Mouse (Mus musculus) layer of hippocampus, postnatal 25 days (tissue): ENCODE results near the gene Cyren. TPM values are rescaled to one million over a fixed set of nuclear protein-coding genes. Genes with fewer than 3 reads are reported as not detected.

ENCODE experiments used
- DNase-seq, 2 experiments: peaks; one replicate each; pipeline ENCODE4 v3.0.0; 2022; ENCODE audit warnings: mixed read lengths in 2 of 2, low spot score in 1 of 2; ENCODE audit errors: extremely low spot score in 1 of 2
- total RNA-seq, 2 experiments: library from RNA; stranded (reverse); gene quantifications; 2 replicates each; pipeline ENCODE4 v1.2.3; 2021

Cyren gene
- total RNA-seq, 2 experiments from 2014 or later: 4.8 TPM

DNA sequence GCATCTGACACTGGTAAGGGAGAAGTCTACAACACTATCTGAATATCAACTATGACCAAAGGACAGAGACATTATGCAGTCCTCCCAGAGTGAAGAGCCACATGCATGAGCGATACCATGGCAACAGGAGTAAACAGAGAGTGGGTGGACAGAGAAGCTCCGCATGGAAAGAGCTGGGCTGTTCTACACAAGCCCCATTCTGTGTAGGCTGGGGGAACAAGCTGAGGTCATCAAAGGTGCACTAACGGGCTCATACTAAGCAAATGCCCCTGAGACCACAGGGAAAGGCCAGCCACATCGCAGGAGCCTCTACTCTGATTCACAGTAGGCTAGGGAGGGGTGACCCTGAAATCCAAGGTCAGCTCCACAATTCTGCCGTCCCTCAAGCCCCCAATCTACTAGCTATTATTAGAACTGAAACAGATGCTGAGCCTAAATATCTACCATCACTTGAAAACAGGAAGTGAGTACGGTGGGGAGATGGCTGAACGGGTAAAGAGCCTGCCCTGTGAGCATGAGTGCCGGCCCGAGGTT, 24.1 kb upstream of the Cyren start:
- DNase-seq: no peak

GRCm38 (mm10) chr6:34900990-34901389, 23.1 kb upstream of the Cyren start:
- DNase-seq: no peak

- DNase-seq: no peak
Observed at GRCm38 (mm10) chr6:34899127-34899526, 21.3 kb upstream of the Cyren start.

DNA sequence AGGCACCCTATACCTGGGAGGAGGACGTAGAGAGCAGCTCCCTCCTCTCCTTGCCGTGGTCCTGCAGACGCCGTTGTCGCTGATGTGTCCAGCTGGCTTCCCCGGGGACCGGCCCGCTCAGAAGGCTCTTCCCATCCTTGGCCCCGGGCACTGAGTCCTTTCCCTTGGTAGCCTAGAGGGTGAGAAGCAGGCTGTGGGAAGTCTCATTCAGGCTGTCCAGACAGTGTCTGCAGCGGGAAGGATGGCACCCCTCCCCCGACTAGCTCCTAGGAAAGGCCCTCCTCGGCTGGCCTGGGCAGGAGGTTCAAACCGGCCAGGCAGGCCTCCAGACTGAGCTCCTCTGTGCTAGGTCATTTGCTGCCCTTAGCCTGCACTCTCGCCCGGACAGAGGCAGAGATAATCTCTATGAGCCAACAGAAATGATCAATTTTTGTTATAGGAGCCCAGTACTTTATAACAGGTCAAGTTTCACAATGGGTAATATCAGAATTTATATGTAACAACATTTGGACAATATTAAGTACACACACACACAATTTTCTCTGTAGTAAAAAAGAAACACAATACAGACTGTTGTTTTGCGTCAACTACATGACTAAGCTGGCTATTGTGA, 18.4 kb upstream of the Cyren start:
- no peak for DNase-seq

GRCm38 (mm10) chr6:34895569-34895968, 17.7 kb upstream of the Cyren start:
- DNase-seq: no peak

DNA sequence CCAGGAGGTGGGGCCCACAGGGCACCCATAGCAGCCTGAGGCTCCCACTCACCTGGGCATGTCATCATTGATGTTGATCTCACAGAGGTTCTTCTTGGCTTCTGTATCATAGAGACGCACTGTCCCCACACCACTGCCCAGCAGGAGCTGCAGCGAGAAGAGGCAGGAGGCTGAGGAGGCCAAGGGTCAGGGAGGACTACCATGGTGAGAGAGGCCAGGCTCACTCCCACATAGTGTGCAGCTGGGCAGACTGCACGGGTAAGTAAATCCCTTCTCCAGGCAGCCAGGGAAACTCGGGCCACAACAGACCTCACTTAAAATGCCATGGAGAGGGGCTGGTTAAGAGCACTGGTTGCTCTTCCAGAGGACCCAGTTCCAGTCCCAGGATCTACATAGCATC, 11.3 kb upstream of the Cyren start:
- no peak for DNase-seq

GRCm38 (mm10) chr6:34887131-34887850, 9.4 kb upstream of the Cyren start:
- no peak for DNase-seq

GRCm38 (mm10) chr6:34884724-34885123, 6.9 kb upstream of the Cyren start:
- no peak for DNase-seq

DNA sequence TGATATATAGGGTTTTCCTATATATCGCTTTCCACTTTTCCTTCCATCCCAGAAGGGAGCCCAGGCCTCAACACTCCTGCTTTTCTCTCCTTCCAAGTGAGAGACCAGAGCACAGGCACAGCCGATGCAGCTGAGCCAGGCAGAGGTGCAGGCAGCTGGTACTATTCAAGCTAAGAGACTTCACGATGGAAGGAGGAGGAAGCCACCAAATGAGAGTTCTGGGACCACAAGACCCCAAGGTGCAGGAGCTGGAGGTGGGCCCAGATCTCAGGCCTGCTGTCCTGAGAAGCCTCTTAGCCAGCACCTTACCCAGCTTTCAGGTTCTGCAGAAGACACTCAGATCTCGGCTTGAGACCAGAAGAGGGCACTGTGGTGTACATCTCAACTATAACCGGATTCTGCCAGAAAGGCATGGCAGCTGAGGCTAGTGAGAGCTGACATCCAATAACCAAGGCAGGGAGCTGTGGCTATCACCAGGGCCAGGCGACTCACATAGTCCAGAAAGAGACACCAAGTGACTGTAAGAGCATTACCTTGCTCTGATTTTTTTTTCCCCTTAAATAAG, 2.1 kb upstream of the Cyren start:
- peak in 1 of 2 experiments; percentile 49 for DNase-seq

GRCm38 (mm10) chr6:34879101-34879740, 1.4 kb upstream of the Cyren start:
- no peak for DNase-seq

DNA sequence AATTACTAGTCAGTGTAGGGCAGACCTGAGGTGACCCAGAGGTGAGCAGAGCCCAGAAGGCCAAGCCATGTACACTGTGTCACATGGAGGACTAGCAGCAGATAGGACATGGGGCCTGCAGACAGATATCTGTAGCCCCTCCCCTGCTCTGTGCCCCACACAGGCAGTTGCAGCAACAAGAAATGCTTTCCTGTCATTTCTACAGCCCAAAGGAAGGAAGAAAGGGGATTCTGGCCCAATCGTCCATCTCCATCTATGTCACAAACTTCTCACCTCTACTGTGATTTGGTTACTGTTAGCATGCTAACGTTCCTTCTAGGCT, 1.1 kb downstream of the Cyren start:
- no peak for DNase-seq

DNA sequence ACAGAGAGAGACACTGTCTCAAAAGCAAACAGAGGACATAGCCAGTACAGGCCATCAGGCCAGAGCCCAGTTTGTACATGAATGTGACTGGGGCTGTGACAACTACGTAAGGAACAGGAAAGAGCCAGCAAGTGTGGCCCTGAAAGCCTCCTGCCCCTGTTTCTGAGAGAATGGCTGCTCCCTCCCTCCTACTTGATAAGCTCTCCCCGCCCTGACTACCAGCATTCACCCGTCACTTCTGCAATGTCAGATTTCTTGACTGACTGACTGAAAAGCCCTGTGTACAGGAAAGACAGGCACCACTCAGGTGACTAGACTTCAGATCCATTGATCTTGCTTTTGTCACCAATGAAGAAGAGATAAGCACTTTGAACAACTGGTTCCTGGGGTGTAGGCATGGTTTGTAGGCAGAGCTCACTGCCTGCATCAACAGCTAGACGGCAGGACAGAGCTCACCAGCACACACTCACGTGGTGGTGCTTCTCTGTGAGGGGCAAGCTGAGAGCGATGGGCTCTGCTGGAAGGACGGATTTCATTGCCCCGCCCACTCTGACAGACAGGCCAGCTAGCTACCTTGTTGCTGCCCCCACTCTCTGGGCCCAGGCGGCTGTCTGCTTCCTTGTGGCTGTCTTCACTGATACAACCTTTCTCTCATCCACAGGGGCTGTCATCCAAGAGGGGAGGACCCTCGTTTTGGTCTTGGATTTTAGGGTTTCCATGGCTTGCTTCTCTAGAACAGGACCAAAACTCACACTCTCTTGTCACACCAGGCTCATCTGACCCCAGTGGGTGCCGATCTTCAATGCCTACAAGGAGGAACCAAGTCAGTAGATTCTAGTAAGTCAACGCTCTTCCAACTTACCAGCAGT, 1.7 kb downstream of the Cyren start:
- peak in 1 of 2 experiments; percentile 3 for DNase-seq

GRCm38 (mm10) chr6:34875268-34875761, 2.5 kb downstream of the Cyren start:
- DNase-seq: peak in 1 of 2 experiments; percentile 16

- DNase-seq: peak in 1 of 2 experiments; percentile 5
Observed at GRCm38 (mm10) chr6:34874101-34874921, 3.5 kb downstream of the Cyren start.

GRCm38 (mm10) chr6:34872871-34873270, 5.0 kb downstream of the Cyren start:
- no peak for DNase-seq

- DNase-seq: peak in 1 of 2 experiments; percentile 2
Observed at GRCm38 (mm10) chr6:34871929-34872328, 5.9 kb downstream of the Cyren start.

DNA sequence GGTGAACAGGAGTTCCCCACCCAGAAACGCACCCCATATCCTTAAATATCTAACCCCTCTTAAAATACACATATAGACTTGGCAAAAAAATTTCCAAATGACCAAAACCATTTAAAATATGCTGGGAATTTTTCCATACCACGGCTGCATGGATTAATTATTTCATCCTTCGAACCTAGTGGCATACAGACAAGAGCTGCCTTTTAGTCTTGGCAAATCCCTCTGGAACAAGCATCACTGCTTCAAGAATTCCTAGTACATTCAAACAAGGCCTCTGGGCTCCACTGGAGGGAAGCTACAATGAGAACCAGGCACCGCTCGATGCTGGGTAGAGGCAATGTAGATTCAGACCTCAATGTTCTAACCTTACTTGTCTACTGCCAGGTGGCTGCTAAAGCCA, 7.1 kb downstream of the Cyren start:
- DNase-seq: no peak

DNA sequence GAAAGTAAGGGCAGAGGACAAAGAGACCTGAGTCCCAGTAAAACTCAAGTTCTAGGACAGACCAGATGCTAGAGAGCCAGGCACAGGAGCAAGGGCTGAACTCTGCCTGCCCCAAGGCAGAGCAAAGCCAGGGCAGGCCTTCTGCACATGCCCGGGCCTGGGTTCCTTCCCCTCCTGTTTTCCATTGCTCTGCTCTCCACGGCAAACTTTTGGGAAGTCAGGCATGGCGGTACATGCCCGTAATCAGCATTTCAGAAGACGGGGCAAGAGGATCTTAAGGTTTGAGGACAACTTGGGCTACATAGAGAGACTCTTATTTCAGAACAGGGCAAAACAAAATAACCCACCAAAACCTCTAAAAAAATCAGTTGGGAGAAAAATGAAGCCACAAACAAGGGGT, 7.7 kb downstream of the Cyren start:
- no peak for DNase-seq

- DNase-seq: no peak
Observed at GRCm38 (mm10) chr6:34869225-34869915, 8.5 kb downstream of the Cyren start.
